Mouse (Mus musculus) G1E (cell line): ENCODE measurements around the gene Serpina3b.

Experiments used
- CTCF ChIP-seq: IDR thresholded peaks from 2 replicates; pipeline ENCODE4 v1.5.1; 2012; ENCODE audit warnings: low read depth, low read length, inconsistent platforms, mixed read lengths
- GATA1 ChIP-seq: IDR thresholded peaks from 2 replicates; pipeline ENCODE4 v1.6.1; 2012; ENCODE audit warnings: borderline replicate concordance, low read length, inconsistent platforms, mixed read lengths

GRCm38 (mm10) chr12:104100768-104101167 lies 27.0 kb upstream of the Serpina3b start, which contains the start of gene Serpina5:
- TF ChIP-seq CTCF, result no peak
- no peak for TF ChIP-seq GATA1
